Mouse (Mus musculus) urinary bladder, postnatal 25 days (tissue): Measurements from ENCODE around the gene Rap1gap2.
A peak's percentile ranks its signal among the peaks of the same experiment; 100 is the strongest.

Experiments used
- DNase-seq: peaks from one replicate; pipeline ENCODE4 v3.0.0; 2022; ENCODE audit warnings: low spot score

Rap1gap2 gene

DNA sequence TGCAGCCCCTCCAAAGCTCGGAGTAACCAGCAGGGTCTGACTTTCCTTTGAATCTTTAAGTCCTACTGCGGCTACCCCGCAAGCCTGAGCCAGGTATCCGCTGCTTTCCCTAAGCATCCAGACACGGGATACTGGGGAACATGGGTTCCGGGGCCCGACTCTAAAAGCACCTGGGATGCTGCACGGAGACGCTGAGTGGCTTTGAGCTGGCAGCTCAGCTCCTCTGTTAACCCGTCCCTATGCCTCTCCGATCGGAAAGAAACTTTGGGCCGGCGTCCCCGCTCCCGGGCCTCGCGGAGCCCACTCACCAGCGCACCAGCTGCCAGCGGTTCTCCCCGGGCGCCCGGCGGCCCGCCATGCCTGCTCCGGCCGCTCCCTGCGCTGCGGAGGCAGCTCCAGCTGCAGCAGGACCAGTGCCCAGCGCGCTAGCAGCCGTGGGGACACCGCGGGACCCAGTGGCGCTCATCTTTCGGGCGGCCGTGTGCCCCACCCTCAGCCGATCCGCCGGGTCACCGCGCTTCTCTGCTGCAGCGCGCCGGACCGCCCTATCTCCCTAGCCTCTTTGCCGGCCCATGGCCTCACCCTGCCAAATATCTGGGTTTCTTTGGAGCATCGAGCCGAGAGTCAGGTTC, at the start of gene Rap1gap2:
Rap1gap2 (minus strand) TSS at position 371 of the 632 bp plus-strand sequence.
- DNase-seq: no peak

DNA sequence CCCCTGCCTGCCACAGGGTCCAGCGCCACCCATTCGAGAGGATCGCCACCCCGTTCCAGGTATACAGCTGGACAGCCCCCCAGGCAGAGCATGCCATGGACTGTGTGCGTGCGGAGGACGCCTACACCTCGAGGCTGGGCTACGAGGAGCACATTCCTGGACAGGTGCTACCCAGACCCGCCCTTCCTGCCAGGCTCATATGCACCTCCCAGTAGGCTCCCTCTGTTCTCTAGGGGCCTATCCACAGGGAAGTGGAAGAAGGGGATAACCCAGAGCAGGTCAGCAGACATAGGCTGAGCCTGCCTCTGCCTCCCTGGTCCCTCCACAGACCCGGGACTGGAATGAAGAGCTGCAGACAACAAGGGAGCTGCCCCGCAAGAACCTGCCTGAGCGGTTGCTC, 49.6 kb upstream of the Rap1gap2 start:
- DNase-seq: no peak

DNA sequence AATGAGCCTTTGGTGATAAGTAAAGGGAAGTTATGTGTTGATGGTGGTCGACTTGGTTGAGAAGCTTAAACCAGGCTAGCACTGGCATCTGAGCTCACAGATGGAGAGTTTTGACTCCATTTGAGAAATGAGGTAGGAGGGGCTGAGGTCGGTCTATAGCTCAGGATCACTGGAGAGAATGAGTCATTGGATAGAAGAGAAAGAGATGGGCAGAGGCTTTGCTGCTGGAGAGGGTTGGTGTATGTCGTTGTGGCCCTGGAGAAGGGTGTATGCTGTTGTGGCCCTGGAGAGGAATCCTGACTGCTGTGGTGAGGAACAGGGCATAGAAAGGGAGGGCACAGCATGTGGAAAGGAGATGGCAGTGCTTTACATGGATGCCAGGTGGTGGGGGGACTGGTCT, 45.2 kb upstream of the Rap1gap2 start:
- no peak for DNase-seq

DNA sequence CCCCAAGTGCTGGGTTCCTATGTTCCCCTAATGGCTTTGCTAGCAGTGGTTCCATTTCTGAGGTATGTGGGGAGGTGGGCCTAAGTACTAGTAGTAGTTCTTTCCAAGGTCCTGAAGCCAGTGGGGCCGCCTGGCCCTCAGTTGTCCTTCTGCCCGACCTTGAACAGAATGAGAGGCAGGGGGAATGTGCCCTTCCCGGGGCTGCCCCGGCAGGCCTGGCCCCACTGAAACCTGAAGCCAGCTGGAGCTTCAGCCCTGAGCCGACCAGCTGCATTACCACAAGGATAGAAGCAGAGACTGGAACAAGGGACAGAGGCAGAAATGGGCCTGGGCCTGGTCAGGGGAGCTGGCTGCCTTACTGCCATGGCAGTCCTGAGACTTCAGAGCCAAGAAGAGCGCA, 42.7 kb upstream of the Rap1gap2 start:
- DNase-seq: no peak

DNA sequence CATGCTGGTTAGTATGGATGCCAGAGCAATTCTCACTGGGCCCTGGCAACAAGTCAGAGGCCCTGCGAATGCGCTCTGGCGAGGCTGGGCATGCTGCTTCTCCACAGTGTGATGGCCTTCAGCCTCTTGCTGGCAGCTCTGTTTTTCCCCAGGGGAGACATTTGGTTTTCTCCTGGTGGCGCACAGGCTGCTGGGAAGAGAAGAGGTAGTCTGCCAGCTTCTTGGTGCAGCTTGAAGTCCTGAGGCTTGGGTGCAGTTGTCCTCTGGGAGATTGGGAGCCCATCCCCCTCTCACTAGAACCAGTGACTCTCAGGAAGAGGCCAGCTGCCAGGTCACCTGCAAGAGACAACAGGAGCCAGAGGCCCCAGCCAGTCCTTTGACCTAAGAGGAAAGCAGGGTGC, 42.1 kb upstream of the Rap1gap2 start:
- no peak for DNase-seq

DNA sequence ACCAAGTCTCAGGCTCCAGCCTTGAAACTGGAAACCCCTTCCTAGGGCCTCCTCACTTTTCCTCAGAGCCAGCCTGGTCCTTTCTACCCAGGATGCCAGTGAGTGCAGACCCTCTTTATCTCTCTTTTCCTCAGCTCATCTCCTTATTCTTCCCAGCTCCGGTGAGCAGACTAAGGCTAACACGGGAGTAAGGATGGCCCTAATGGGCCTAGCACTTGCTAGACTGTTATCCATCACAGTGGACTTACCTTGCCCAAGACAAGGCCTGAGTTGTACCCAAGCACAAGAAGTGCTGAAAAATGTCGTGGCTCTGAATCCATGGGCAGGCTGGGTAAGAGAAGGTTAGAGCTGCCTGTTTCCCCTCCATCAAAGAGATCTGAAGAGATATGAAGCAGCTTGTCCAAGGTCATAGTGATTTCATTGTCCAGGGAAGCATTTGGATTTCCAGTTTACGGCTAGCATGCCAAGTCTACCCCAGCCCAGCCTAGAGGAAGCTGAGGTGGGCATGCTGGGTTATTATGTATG, 39.9 kb upstream of the Rap1gap2 start:
- DNase-seq: no peak

DNA sequence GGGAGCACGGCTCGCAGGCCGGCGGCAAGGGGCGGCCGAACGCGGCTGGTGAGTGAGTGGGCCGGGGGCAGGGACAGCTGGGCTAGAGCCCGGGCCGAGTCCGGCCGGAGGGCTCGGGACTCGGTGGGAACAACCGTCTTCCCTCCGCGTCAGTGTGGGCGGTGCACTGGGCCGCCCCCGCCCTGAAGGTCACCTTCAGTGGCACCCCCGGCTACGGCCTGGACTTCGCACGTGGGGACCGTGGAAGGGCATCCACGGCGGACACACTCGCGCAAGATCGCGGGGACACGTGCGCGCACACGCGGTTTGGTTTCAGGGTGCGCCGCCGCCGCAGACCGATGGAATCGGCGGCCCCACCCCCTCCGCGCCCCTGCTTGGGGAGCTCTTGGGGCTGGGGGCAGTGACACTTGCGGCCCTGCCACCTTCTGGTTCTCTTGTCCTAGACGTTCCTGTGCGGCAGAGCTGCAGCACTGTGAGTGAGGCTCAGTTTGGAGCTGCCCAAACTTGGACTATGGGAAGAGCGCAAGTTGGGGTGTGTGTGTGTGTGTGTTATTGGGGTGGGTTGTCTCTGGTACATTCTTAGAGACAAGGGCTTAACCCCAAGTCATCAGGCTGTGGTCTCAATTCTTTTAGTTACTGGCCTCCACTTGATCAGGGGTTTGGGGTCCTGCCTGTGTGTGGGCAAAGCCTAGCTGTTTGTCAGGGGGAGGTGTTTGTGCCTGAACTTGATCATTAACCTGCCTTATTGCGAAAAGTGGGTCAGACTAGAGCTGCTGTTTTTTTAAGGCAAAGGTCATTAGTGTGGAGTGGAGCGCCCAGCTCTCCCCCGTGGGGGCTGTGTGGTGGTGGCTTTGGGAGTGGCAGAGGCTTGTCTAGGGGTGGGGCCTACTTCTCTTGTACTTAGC, 39.2 kb upstream of the Rap1gap2 start:
- DNase-seq: peak; percentile 40

DNA sequence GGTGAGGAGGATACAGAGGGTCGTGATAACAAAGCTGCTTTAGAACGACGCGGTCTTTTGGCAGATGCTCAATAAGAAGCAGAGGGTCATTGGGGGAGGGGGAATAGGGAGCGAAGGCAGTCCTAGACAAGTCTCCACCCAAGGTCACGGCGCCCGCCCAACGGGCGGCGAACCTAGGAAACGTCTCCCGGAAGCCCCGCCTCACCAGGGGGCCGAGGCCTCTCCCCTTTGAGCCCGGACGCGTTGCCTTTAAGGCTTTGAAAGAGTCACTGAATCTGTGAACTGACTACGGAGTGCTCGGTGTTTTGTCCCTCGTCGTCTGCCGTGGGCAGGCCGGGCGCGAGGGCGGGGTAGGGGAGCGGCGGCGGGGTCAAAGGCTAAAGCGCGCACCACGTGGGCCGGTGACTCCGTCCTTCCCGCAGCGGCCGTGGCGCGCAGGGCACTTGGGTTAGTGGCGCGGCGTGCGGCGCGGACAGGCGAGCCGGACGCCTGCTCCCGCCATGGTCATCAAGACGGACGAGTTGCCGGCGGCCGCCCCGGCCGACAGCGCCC, 38.5 kb upstream of the Rap1gap2 start, which contains the start of gene Cluh:
Cluh (plus strand) TSS at position 401 of the 552 bp plus-strand sequence.
- DNase-seq: peak; percentile 98

DNA sequence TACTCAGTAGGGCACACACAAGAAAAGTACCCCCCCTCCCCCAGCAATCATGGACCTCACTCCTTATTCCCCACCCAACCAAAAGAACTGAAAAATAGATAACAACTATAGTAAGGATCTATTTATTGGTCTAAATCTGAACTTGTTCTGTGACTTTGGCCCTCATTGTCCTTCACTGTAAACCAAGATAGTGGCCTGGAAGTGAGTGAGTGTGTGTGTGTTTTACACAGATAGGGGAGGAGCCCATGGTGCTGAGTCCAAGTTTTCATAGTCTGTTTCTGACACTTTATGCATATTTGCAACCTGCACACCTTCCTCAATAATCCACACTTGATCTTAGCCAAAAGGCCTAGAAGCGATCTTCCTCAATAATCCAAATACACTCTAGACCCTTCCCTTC, 38.0 kb upstream of the Rap1gap2 start:
- no peak for DNase-seq

DNA sequence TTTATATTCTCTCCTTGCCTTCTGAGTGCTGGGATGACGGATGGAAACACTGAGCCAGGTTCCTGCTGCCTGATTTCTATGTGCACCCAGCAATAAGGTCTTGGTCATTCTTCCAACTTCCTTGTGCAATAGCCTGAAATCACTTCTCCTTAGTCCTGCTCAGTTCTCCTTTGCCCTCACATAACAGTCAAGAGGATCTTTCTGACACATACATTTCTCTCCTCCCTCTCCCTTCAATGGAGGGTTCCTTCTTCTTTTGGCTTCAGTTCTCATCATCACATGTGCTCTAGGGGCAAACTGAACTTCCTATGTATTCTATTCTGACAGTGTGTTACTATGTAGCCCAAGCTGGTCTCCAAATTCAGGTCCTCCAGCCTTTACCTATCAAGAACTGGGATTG, 37.3 kb upstream of the Rap1gap2 start:
- DNase-seq: no peak

DNA sequence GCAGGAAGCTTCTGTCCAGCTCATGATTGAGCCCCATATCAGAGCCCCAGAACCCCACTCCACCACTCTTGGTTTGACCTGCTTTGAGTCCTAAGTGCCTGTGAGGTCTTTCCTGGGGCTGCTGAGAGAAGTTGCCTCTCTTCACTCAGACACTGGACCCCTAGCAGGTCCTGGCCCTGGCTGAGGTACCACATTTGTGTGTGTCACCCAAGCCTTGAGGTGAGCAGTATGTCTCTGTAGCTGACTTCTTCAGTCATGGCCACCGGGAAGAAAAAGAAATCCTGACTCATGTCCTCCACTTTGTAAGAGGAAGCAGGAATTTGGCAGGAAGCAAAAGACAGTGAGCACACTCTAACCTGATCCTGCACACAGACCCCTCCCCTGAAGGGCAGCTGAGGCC, 28.9 kb upstream of the Rap1gap2 start:
- DNase-seq: no peak

DNA sequence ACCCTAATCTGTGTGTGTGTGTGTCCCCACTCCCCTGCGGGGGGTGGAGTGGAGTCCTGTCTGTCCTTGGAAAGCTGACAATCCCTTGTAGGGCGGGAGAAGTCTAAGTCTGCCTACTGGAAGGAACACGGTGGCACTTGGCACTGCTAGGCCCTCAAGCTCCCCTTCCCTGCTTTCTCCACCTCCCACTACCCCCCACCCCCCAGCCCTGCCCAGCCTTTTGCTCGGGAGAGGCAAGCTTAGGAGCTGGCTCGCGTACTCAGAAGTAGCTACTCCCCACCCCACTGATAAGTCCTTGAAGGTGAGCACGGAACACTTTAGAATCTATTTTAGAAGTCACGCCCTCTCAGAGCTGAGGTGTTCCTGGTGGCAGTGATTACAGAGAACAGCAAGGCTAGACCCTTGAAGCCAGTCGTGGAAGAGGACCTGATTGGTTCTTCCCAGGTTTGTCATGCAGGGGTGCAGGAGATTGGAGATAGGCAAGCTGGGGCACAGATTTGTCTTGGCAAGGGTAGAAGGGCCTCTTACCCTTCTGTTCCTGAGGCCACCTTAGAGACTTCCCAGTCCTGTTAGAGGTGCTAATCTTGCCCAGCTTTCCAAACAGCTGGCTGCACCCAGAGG, 28.2 kb upstream of the Rap1gap2 start:
- DNase-seq: no peak

DNA sequence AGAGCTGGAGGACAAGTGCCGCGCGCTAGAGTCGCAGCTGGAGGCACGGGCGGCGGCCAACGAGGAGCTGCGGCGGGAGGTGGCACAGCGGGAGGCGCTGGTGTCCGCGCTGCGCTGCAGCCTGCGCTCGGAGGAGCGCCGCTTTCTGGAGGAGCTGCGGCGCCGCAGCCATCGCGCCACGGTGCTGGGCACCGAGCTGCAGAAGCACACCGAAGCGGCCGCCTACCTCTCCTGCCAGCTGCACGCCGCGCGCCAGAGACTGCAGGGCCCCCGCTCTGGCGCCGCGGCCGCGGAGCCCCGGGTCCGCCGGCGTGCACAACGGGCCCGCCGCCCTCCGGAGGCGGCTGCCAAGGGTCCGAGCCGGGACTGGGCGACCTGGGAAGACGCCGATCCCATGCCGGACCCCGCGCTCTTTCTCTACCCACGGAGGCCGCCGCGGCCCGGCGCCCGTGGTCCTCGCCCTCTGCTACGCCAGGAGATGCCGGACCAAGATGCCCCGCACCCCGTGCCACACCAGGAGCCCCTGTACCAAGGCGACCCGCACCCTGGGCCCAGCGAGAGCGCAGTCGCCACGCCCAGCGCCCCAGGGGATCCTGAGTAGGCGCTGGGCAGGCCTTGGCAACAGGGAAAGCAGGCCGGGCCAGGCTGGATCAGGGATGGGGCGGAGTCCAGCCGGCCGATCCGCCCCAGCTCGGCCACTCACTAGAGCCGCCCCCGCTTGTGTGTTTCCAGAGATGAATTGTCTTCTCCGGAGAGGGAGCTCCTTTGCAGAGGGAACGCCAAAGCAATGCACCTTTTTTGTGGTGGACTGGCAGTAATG, 27.5 kb upstream of the Rap1gap2 start:
- DNase-seq: peak; percentile 72

DNA sequence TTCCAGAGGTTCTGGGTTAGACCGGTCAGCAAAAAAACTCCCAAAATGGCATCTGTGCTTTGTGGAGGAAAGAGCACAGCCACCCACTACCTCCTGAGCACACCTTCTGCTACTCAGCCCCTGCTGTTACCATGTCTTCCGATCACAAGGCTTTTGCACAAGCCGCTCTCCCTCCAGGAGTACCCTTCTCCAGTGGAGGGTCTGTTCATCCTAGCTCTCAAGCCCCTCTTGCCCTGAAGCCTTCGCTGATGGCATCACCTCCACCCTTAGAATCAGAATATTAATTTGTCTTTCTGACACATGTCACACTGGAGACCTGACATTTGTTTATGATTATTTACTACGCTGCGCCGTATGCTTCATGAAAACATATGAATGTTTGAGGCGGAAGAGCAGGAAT, 26.8 kb upstream of the Rap1gap2 start:
- no peak for DNase-seq

DNA sequence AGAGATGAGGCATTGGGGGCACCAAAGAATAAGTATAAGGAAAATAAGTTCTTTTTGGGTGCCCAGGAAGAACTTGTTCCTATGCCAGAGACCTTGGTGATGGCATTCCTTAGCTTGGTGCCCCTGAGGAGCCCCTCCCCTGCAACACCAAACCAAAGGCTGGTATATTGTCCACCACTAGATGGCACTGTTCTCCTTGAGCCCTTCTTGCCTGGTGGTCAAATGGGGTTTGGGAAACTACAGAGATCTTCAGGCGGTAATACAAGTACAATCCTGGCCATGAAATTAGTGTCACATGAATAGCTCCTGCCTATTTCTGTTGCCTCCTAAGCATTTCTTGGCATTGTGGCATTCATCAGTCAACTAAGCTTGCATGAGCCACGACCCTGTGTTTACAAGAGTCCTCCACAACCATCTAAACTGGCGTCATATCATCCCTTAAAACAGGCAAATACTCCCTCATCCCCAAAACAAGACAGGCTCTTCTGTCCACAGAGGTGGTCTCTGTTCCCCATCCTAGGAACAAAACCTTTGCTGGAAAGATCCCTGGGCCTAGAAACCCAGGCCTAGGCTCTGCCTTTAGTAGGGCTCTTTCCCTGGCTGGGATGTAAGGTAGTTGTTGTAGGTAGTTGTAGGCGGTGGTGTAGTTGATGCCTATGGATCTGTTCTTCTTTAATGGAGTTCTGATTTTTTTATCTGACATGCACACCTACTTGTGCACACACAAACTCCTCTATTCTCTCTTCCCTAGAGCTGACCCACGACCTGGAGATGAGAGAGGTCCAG, 24.0 kb upstream of the Rap1gap2 start:
- DNase-seq: peak; percentile 56

DNA sequence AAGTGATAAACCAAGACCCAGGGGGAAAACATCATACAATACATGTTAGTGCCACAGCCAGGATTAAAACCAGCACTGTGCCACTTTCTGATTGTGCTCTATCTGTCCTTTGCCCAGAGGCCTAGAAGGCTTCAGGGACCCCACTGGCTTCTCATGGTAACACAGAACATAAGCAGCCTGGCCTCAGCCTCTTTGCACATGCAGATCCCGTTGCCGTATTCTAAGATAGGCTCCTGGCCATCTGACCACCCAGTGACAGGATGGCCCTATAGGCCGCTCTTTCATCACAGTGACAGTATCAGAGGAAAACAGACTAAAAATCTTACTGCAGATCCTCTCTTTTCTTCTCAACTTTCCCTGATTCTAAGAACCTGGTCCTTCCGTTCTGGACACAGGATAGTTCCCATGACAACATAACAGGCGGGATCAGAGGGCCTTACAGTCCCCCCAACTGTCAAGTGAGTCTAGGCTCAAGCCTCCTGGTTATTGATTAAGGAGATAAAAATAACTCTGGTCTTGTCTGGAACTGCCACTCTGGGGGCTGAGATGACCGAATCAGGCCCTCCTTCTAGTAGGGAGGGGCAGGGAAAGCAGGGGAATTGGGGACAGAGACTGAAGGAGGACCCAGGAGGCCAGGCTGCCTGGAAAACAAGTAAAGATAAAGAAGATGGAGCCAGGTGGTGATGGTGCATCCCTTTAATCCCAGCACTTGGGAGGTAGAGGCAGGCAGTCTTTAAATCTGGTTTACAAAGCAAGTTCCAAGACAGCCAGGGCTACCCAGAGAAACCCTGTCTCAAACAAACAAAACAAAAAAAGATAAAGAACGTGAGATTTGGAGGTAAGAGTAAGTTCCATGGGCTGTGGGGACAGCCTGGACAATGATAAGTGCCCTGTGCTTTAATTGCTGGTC, 21.4 kb upstream of the Rap1gap2 start:
- DNase-seq: no peak

DNA sequence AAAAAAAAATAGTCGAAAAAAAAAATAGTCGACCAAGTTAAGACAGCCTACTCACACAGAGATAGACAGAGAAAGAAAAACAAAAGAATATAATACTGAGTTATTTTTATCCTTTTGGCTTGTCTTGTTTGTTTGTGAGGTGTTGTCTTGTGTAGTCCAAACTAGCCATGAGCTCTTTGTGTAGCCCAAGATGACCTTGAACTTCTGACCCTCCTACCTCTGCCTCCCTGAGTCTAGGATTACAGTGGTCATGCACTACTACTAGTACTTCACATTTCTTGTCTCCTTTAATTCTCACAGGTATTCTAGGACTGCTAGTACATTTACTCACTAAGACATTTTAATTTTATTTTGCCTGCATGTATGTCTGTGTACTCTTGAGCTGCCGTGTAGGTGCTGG, 16.8 kb upstream of the Rap1gap2 start:
- DNase-seq: no peak

DNA sequence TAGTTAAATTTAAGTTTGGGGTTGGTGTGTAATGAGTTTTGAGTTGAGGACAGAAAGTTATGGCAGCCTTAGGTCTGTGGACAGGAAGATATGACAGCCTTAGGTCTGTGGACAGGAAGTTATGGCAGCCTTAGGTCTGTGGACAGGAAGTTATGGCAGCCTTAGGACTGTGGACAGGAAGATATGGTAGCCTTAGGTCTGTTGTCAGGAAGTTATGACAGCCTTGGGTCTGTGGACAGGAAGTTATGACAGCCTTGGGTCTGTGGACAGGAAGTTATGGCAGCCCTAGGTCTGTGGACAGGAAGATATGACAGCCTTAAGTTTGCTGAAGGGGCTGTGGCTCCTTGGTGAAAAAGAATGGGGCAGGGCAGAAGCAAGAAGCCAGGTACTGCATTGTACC, 14.6 kb upstream of the Rap1gap2 start:
- DNase-seq: no peak

DNA sequence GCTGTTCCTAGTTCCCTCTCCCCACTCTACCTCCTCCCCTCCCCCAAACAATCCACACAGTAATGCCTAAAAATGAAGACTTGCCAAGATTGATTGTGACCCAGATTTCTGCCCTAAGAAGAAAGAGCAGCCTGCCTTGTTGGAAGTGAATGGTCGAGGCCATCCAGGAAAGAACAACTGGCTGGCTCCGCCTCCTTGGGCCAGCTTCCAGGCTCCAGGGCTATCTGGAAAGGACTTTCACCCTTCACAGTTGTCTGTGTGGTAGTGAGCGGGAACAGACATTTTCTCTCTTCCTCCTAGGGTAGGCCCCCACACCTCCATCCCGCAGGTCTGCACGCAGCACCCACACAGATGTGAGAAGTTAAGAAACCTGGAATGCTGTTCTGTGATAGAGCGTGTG, 13.0 kb upstream of the Rap1gap2 start:
- no peak for DNase-seq
